Mouse (Mus musculus): ENCODE measurements around the gene Plxdc1. TPM values are rescaled to one million over a fixed set of nuclear protein-coding genes. Genes with fewer than 3 reads are reported as not detected.

Plxdc1 gene
- polyA plus RNA-seq, 1 experiment from 2014 or later, result 2.0 TPM

- no peak overlapping the region for H3K4me3 ChIP-seq (ENCODE audit: low read depth, low read length)
- H3K27ac ChIP-seq (replicated peaks; ENCODE audit: low read depth, low read length), result no peak overlapping the region
- WGBS, result 86% methylated on average over 1 of the region's 1 CpGs
- ATAC-seq (ENCODE audit: low read depth) (no peak), DNase-seq (ENCODE audit: low spot score) (no peak)
- no peaks in the 10 kb centered on the region for H3K4me1 ChIP-seq (ENCODE audit: control insufficient read depth, insufficient read depth, low read length)
- H3K9ac ChIP-seq (ENCODE audit: low read depth, low read length), result no peak overlapping the region
- no peaks in the 10 kb centered on the region for H3K36me3 ChIP-seq (ENCODE audit: control insufficient read depth, insufficient read depth, low read length)
- H3K9me3 ChIP-seq (ENCODE audit: control insufficient read depth, low read length), result no peaks in the 10 kb centered on the region
- H3K4me2 ChIP-seq (ENCODE audit: low read depth, low read length), result no peak overlapping the region
- no peaks in the 10 kb centered on the region for H3K27me3 ChIP-seq (replicated peaks; ENCODE audit: control insufficient read depth, insufficient read depth, low read length)
These were observed 25.3 kb downstream of the Plxdc1 start for GRCm38 (mm10) chr11:97960907-97961306.

GRCm38 (mm10) chr11:97959300-97959680 lies 27.0 kb downstream of the Plxdc1 start:
- no peak overlapping the region for H3K4me3 ChIP-seq (ENCODE audit: low read depth, low read length)
- DNase-seq (ENCODE audit: low spot score), result peak; percentile 8
- 45% methylated on average over 5 of the region's 5 CpGs for WGBS

GRCm38 (mm10) chr11:97958641-97959299 lies 27.5 kb downstream of the Plxdc1 start:
- H3K4me2 ChIP-seq (ENCODE audit: low read depth, low read length), result no peak overlapping the region
- no peaks in the 10 kb centered on the region for H3K36me3 ChIP-seq (ENCODE audit: control insufficient read depth, insufficient read depth, low read length)
- H3K27me3 ChIP-seq (replicated peaks; ENCODE audit: control insufficient read depth, insufficient read depth, low read length), result no peaks in the 10 kb centered on the region
- DNase-seq (ENCODE audit: low spot score), result no peak
- no peaks in the 10 kb centered on the region for H3K4me1 ChIP-seq (ENCODE audit: control insufficient read depth, insufficient read depth, low read length)
- H3K4me3 ChIP-seq (ENCODE audit: low read depth, low read length), result no peak overlapping the region
- ATAC-seq (ENCODE audit: low read depth), result no peak
- no peaks in the 10 kb centered on the region for H3K9me3 ChIP-seq (ENCODE audit: control insufficient read depth, low read length)
- 71% methylated on average over 7 of the region's 7 CpGs for WGBS
- no peak overlapping the region for H3K27ac ChIP-seq (replicated peaks; ENCODE audit: low read depth, low read length)
- H3K9ac ChIP-seq (ENCODE audit: low read depth, low read length), result no peak overlapping the region

More at GRCm38 (mm10) chr11:97959300-97959680, 27.0 kb downstream of the Plxdc1 start:
- Histone ChIP-seq H3K9ac (ENCODE audit: low read depth, low read length) (no peak overlapping the region), H3K4me2 (ENCODE audit: low read depth, low read length) (no peak overlapping the region), H3K4me1 (ENCODE audit: control insufficient read depth, insufficient read depth, low read length) (no peaks in the 10 kb centered on the region), H3K27ac (replicated peaks; ENCODE audit: low read depth, low read length) (no peak overlapping the region), H3K36me3 (ENCODE audit: control insufficient read depth, insufficient read depth, low read length) (no peaks in the 10 kb centered on the region), H3K27me3 (replicated peaks; ENCODE audit: control insufficient read depth, insufficient read depth, low read length) (no peaks in the 10 kb centered on the region), H3K9me3 (ENCODE audit: control insufficient read depth, low read length) (no peaks in the 10 kb centered on the region)
- ATAC-seq (ENCODE audit: low read depth), result no peak

- Histone ChIP-seq H3K36me3 (ENCODE audit: control insufficient read depth, insufficient read depth, low read length) (no peaks in the 10 kb centered on the region), H3K4me1 (ENCODE audit: control insufficient read depth, insufficient read depth, low read length) (no peaks in the 10 kb centered on the region), H3K9ac (ENCODE audit: low read depth, low read length) (no peak overlapping the region), H3K27me3 (replicated peaks; ENCODE audit: control insufficient read depth, insufficient read depth, low read length) (no peaks in the 10 kb centered on the region), H3K4me2 (ENCODE audit: low read depth, low read length) (no peak overlapping the region), H3K4me3 (ENCODE audit: low read depth, low read length) (no peak overlapping the region), H3K27ac (replicated peaks; ENCODE audit: low read depth, low read length) (no peak overlapping the region), H3K9me3 (ENCODE audit: control insufficient read depth, low read length) (no peaks in the 10 kb centered on the region)
- ATAC-seq (ENCODE audit: low read depth), result no peak
- 58% methylated on average over 6 of the region's 6 CpGs for WGBS
- DNase-seq (ENCODE audit: low spot score), result peak; percentile 5
These were observed 29.2 kb downstream of the Plxdc1 start for GRCm38 (mm10) chr11:97956905-97957560.

GRCm38 (mm10) chr11:97955915-97956314 lies 30.3 kb downstream of the Plxdc1 start:
- H3K27me3 ChIP-seq (replicated peaks; ENCODE audit: control insufficient read depth, insufficient read depth, low read length), result no peaks in the 10 kb centered on the region
- 49% methylated on average over 4 of the region's 4 CpGs for WGBS
- no peak overlapping the region for H3K4me2 ChIP-seq (ENCODE audit: low read depth, low read length)
- no peaks in the 10 kb centered on the region for H3K4me1 ChIP-seq (ENCODE audit: control insufficient read depth, insufficient read depth, low read length)
- H3K4me3 ChIP-seq (ENCODE audit: low read depth, low read length), result no peak overlapping the region
- no peak for DNase-seq (ENCODE audit: low spot score)
- ATAC-seq (ENCODE audit: low read depth), result no peak
- H3K27ac ChIP-seq (replicated peaks; ENCODE audit: low read depth, low read length), result no peak overlapping the region
- H3K36me3 ChIP-seq (ENCODE audit: control insufficient read depth, insufficient read depth, low read length), result no peaks in the 10 kb centered on the region
- no peaks in the 10 kb centered on the region for H3K9me3 ChIP-seq (ENCODE audit: control insufficient read depth, low read length)
- H3K9ac ChIP-seq (ENCODE audit: low read depth, low read length), result no peak overlapping the region

- Histone ChIP-seq H3K4me3 (ENCODE audit: low read depth, low read length) (no peak overlapping the region), H3K27ac (replicated peaks; ENCODE audit: low read depth, low read length) (no peak overlapping the region), H3K9me3 (ENCODE audit: control insufficient read depth, low read length) (no peaks in the 10 kb centered on the region), H3K4me2 (ENCODE audit: low read depth, low read length) (no peak overlapping the region), H3K27me3 (replicated peaks; ENCODE audit: control insufficient read depth, insufficient read depth, low read length) (no peaks in the 10 kb centered on the region), H3K9ac (ENCODE audit: low read depth, low read length) (no peak overlapping the region), H3K36me3 (ENCODE audit: control insufficient read depth, insufficient read depth, low read length) (no peaks in the 10 kb centered on the region), H3K4me1 (ENCODE audit: control insufficient read depth, insufficient read depth, low read length) (no peaks in the 10 kb centered on the region)
- ATAC-seq (ENCODE audit: low read depth) (no peak), DNase-seq (ENCODE audit: low spot score) (no peak)
- WGBS, result 72% methylated on average over 9 of the region's 9 CpGs
These were observed 30.9 kb downstream of the Plxdc1 start for GRCm38 (mm10) chr11:97955146-97955902.

GRCm38 (mm10) chr11:97954469-97955141 lies 31.6 kb downstream of the Plxdc1 start:
- ATAC-seq (ENCODE audit: low read depth), result no peak
- peaks cover 4% of the 10 kb centered on the region; the same call in 1 of the 2 replicates for H3K4me1 ChIP-seq (ENCODE audit: control insufficient read depth, insufficient read depth, low read length)
- peak; percentile 16 for DNase-seq (ENCODE audit: low spot score)
- no peak overlapping the region for H3K27ac ChIP-seq (replicated peaks; ENCODE audit: low read depth, low read length)
- H3K27me3 ChIP-seq (replicated peaks; ENCODE audit: control insufficient read depth, insufficient read depth, low read length), result no peaks in the 10 kb centered on the region
- no peak overlapping the region for H3K9ac ChIP-seq (ENCODE audit: low read depth, low read length)
- WGBS, result 74% methylated on average over 14 of the region's 14 CpGs
- H3K36me3 ChIP-seq (ENCODE audit: control insufficient read depth, insufficient read depth, low read length), result no peaks in the 10 kb centered on the region
- H3K9me3 ChIP-seq (ENCODE audit: control insufficient read depth, low read length), result no peaks in the 10 kb centered on the region
- H3K4me3 ChIP-seq (ENCODE audit: low read depth, low read length), result no peak overlapping the region
- no peak overlapping the region for H3K4me2 ChIP-seq (ENCODE audit: low read depth, low read length)

GRCm38 (mm10) chr11:97953939-97954275 lies 32.3 kb downstream of the Plxdc1 start:
- Histone ChIP-seq H3K27me3 (replicated peaks; ENCODE audit: control insufficient read depth, insufficient read depth, low read length) (no peaks in the 10 kb centered on the region), H3K9me3 (ENCODE audit: control insufficient read depth, low read length) (no peaks in the 10 kb centered on the region), H3K36me3 (ENCODE audit: control insufficient read depth, insufficient read depth, low read length) (no peaks in the 10 kb centered on the region), H3K27ac (replicated peaks; ENCODE audit: low read depth, low read length) (no peak overlapping the region), H3K4me1 (ENCODE audit: control insufficient read depth, insufficient read depth, low read length) (peaks cover 4% of the 10 kb centered on the region; the same call in 1 of the 2 replicates), H3K4me2 (ENCODE audit: low read depth, low read length) (no peak overlapping the region), H3K9ac (ENCODE audit: low read depth, low read length) (no peak overlapping the region), H3K4me3 (ENCODE audit: low read depth, low read length) (no peak overlapping the region)
- WGBS, result 96% methylated on average over 6 of the region's 6 CpGs
- ATAC-seq (ENCODE audit: low read depth) (no peak), DNase-seq (ENCODE audit: low spot score) (no peak)

Measured in embryonic facial prominence, embryonic 14.5 days (tissue).